In the genomic region with DNA sequence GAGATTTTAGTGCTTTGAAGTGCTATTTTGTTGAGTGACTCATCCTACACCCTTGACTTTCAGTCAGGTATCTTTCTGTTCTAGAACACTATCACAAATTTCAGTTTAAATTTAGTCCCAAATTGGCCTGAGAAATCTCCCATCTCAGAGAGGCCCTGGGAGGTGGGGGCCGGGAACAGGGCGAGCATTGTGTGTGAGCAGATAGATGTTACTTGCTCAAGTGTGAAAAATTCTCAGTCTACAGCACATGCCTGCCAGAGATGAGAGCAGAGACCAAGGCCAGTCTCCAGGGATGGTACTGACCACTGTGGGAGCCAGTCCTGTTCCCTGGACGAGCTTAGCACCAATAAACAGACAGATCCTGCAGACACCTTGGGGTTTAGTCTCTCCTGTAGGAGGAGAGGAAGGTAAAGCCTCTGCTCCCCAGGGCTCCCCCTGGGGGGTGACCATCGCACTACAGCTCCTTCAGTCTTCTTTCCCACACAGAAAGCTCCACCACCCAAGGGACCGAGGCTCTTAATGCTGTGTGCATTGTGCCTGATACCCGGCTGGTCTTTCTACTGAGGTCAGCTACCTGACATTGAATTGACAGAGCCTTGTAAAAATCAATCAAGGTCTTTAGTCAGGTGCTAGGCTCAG, we compare ENCODE assay signal across 14 mouse cellular contexts.
DNase-seq lines count a peak whose midpoint lies in the region; ATAC-seq and TF ChIP-seq lines count a peak whose summit lies in the region.
"Had no signal": no experiment of that assay in that cellular context is flagged by ENCODE, and none has a peak within 500 bp of the region (broad histone marks: within the 10 kb centered on the region; RNA-seq: fewer than 3 reads in every experiment).

No protein-coding gene starts in this region.

- TF ChIP-seq CTCF in liver, postnatal 0 days (IDR thresholded peaks at IDR 0.05; ENCODE audit: low read depth): peak; percentile 26; the same call in 1 of the 2 replicates

- no peaks in the 10 kb centered on the region for H3K27me3 ChIP-seq in liver, postnatal 0 days (ENCODE audit: insufficient read depth, low read length)
- H3K27me3 ChIP-seq in liver, embryonic 12.5 days (replicated peaks): no peaks in the 10 kb centered on the region
- H3K27me3 ChIP-seq: neural tube, embryonic 15.5 days had no signal

- no peak overlapping the region for H3K4me3 ChIP-seq in liver, postnatal 0 days (ENCODE audit: low read depth, low read length)
- no peak overlapping the region for H3K4me3 ChIP-seq in liver, embryonic 12.5 days
- H3K4me3 ChIP-seq: erythroblast, embryonic 14.5 days; neural tube, embryonic 15.5 days had no signal

- no peaks in the 10 kb centered on the region for H3K36me3 ChIP-seq in liver, postnatal 0 days (replicated peaks; ENCODE audit: insufficient read depth, low read length)
- no peaks in the 10 kb centered on the region for H3K36me3 ChIP-seq in liver, embryonic 12.5 days
- H3K36me3 ChIP-seq: neural tube, embryonic 15.5 days had no signal

- no peak for ATAC-seq in CD4-positive, CD25-positive, alpha-beta regulatory T cell, adult 4 months
- no peak for ATAC-seq in liver, postnatal 0 days
- ATAC-seq in liver, embryonic 12.5 days: no peak
- ATAC-seq: intestine, embryonic 16.5 days had no signal

- H3K27ac ChIP-seq in liver, postnatal 0 days (ENCODE audit: low read depth): no peak overlapping the region
- H3K27ac ChIP-seq in liver, embryonic 12.5 days: no peak overlapping the region
- H3K27ac ChIP-seq: neural tube, embryonic 15.5 days had no signal

- H3K9me3 ChIP-seq in liver, postnatal 0 days (ENCODE audit: low read length): no peaks in the 10 kb centered on the region
- no peaks in the 10 kb centered on the region for H3K9me3 ChIP-seq in liver, embryonic 12.5 days (replicated peaks)
- H3K9me3 ChIP-seq: neural tube, embryonic 15.5 days had no signal

- no peak for TF ChIP-seq EP300 in liver, postnatal 0 days (IDR thresholded peaks at IDR 0.05; ENCODE audit: low read depth)

- H3K4me1 ChIP-seq in liver, postnatal 0 days (ENCODE audit: insufficient read depth): no peaks in the 10 kb centered on the region
- peaks cover 4% of the 10 kb centered on the region; the same call in 1 of the 2 replicates for H3K4me1 ChIP-seq in liver, embryonic 12.5 days
- H3K4me1 ChIP-seq: neural tube, embryonic 15.5 days had no signal

- no peak overlapping the region for H3K4me2 ChIP-seq in liver, postnatal 0 days (ENCODE audit: low read depth, low read length)
- no peak overlapping the region for H3K4me2 ChIP-seq in liver, embryonic 12.5 days
- H3K4me2 ChIP-seq: neural tube, embryonic 15.5 days had no signal

- 61% methylated on average over 6 of the region's 6 CpGs for WGBS in liver, postnatal 0 days (ENCODE audit: insufficient replicate concordance)
- WGBS in liver, embryonic 12.5 days (ENCODE audit: insufficient replicate concordance): 53% methylated on average over 6 of the region's 6 CpGs

- H3K9ac ChIP-seq in liver, postnatal 0 days (replicated peaks): no peak overlapping the region
- H3K9ac ChIP-seq in liver, embryonic 12.5 days: no peak overlapping the region
- H3K9ac ChIP-seq: neural tube, embryonic 15.5 days had no signal

- peak; percentile 23 for DNase-seq in CD4-positive, CD25-positive, alpha-beta regulatory T cell, adult 2 months (ENCODE audit: low read depth, low spot score)
- DNase-seq in liver, postnatal 0 days: no peak
- DNase-seq in ZHBTc4 (ENCODE audit: low read depth, low spot score): peak; percentile 43
- DNase-seq in thymus, postnatal 0 days (ENCODE audit: low spot score): peak; percentile 34
- DNase-seq in layer of hippocampus, postnatal 14 days (ENCODE audit: low spot score in 2 of 2): no peak
- no peak for DNase-seq in right cerebral cortex, adult 18-20 months
- DNase-seq: adrenal gland, postnatal 14 days; heart, postnatal 4 days; lung, postnatal 4 days had no signal

Comparison
In these comparisons a context has a peak if more than half of its experiments do, and no peak if none do; other contexts are left out.
1. DNase-seq: peak in CD4-positive, CD25-positive, alpha-beta regulatory T cell, adult 2 months (single experiment), ZHBTc4 (single experiment) and thymus, postnatal 0 days (single experiment); none in liver, postnatal 0 days (single experiment), layer of hippocampus, postnatal 14 days (0 of 2) and right cerebral cortex, adult 18-20 months (single experiment).